ENCODE assay signal across 8 mouse cellular contexts in genomic region chr11:3832193-3832901, GRCm38 (mm10). TPM values are rescaled to one million over a fixed set of nuclear protein-coding genes. Genes with fewer than 3 reads are reported as not detected.
DNase-seq lines count a peak whose midpoint lies in the region; ATAC-seq lines count a peak whose summit lies in the region.
"Had no signal": no experiment of that assay in that cellular context is flagged by ENCODE, and none has a peak within 500 bp of the region (broad histone marks: within the 10 kb centered on the region; RNA-seq: fewer than 3 reads in every experiment).

No protein-coding gene starts in this region.

- no peak for ATAC-seq in hindbrain, embryonic 11.5 days (ENCODE audit: low FRiP score)
- no peak for ATAC-seq in hindbrain, embryonic 16.5 days
- ATAC-seq in megakaryocyte progenitor cell, adult 5-6 weeks (replicated peaks; ENCODE audit: poor library complexity) = 0 out of 2 replicates have a peak, but pooled peaks have one; percentile 55
- ATAC-seq in monocyte, adult 5-6 weeks (replicated peaks; ENCODE audit: insufficient number of reproducible peaks, low FRiP score, low TSS enrichment, poor library complexity, severe bottlenecking) = no peak

- no peaks in the 10 kb centered on the region for H3K9me3 ChIP-seq in hindbrain, embryonic 11.5 days (ENCODE audit: control insufficient read depth, low read length)
- H3K9me3 ChIP-seq in hindbrain, embryonic 16.5 days (ENCODE audit: control insufficient read depth, low read length) = 0 out of 2 replicates have a peak, but pooled peaks cover 2% of the 10 kb centered on the region

- no peaks in the 10 kb centered on the region for H3K27me3 ChIP-seq in hindbrain, embryonic 11.5 days (ENCODE audit: control insufficient read depth, insufficient read depth, low read length)
- no peaks in the 10 kb centered on the region for H3K27me3 ChIP-seq in hindbrain, embryonic 16.5 days (replicated peaks; ENCODE audit: control insufficient read depth, insufficient read depth, low read length)

- H3K27ac ChIP-seq in hindbrain, embryonic 11.5 days (ENCODE audit: low read depth, low read length) = no peak overlapping the region
- no peak overlapping the region for H3K27ac ChIP-seq in hindbrain, embryonic 16.5 days (ENCODE audit: low read depth, low read length)
- H3K27ac ChIP-seq: embryonic facial prominence, embryonic 13.5 days had no signal

- no peak overlapping the region for H3K4me3 ChIP-seq in hindbrain, embryonic 11.5 days (ENCODE audit: low read depth, low read length)
- no peak overlapping the region for H3K4me3 ChIP-seq in hindbrain, embryonic 16.5 days (ENCODE audit: low read length)
- H3K4me3 ChIP-seq: embryonic facial prominence, embryonic 13.5 days had no signal

- peak; percentile 28 for DNase-seq in hindbrain, embryonic 11.5 days (ENCODE audit: low spot score)
- peak; percentile 36 for DNase-seq in urinary bladder, postnatal 25 days (ENCODE audit: low spot score)
- no peak for DNase-seq in urinary bladder, adult 2 months (ENCODE audit: low spot score)
- peak; percentile 63 to 69 for DNase-seq in cerebellum, postnatal 36 days

- no peak overlapping the region for H3K4me2 ChIP-seq in hindbrain, embryonic 11.5 days (replicated peaks; ENCODE audit: low read depth, low read length)
- H3K4me2 ChIP-seq in hindbrain, embryonic 16.5 days (ENCODE audit: low read length) = no peak overlapping the region
- H3K4me2 ChIP-seq: embryonic facial prominence, embryonic 13.5 days had no signal

- no peaks in the 10 kb centered on the region for H3K4me1 ChIP-seq in hindbrain, embryonic 11.5 days (replicated peaks; ENCODE audit: control insufficient read depth, insufficient read depth, low read length)
- H3K4me1 ChIP-seq in hindbrain, embryonic 16.5 days (ENCODE audit: control insufficient read depth, insufficient read depth, low read depth, low read length) = no peaks in the 10 kb centered on the region; the same call in 1 of the 2 replicates

- no peak overlapping the region for H3K9ac ChIP-seq in hindbrain, embryonic 11.5 days (ENCODE audit: low read depth, low read length)
- no peak overlapping the region for H3K9ac ChIP-seq in hindbrain, embryonic 16.5 days (ENCODE audit: low read depth, low read length)
- H3K9ac ChIP-seq: embryonic facial prominence, embryonic 13.5 days had no signal

- no peaks in the 10 kb centered on the region for H3K36me3 ChIP-seq in hindbrain, embryonic 11.5 days (ENCODE audit: control insufficient read depth, insufficient read depth, low read length)
- no peaks in the 10 kb centered on the region for H3K36me3 ChIP-seq in hindbrain, embryonic 16.5 days (ENCODE audit: control insufficient read depth, insufficient read depth, low read length)
- H3K36me3 ChIP-seq: embryonic facial prominence, embryonic 13.5 days had no signal

- whole genome bisulfite sequencing in hindbrain, embryonic 11.5 days = 51% methylated on average over 6 of the region's 6 CpGs
- WGBS in hindbrain, embryonic 16.5 days = 51% methylated on average over 6 of the region's 6 CpGs

RNA-seq across cellular contexts. Expression of gene Osbp2, which starts 31.4 kb away (rescaled TPM):
- polyA plus RNA-seq in hindbrain, embryonic 11.5 days (2014; fragmentation: Nextera tagmentation; extraction: Ambion mirVana) = 1.5 and 1.8 TPM in 2 replicates
- polyA plus RNA-seq in hindbrain, embryonic 16.5 days (2015; fragmentation: Nextera tagmentation; extraction: Ambion mirVana) = 34.8 and 36.2 TPM in 2 replicates
- polyA plus RNA-seq in urinary bladder, adult 2 months (2012; rRNA removed) = 0.98 and 2.0 TPM in 2 replicates
- not detected in 2 replicates for total RNA-seq in megakaryocyte progenitor cell, adult 5-6 weeks (2015)
- not detected in 2 replicates for total RNA-seq in megakaryocyte progenitor cell, adult 5-6 weeks (2017)
- total RNA-seq in monocyte, adult 5-6 weeks (2017) = not detected in 3 replicates

Comparison
In these comparisons a context has a peak if more than half of its experiments do, and no peak if none do; other contexts are left out.
1. RNA of gene Osbp2, which starts 31.4 kb away (polyA plus RNA-seq): 34.8 to 36.2 TPM in hindbrain, embryonic 16.5 days; 1.5 to 1.8 TPM in hindbrain, embryonic 11.5 days and 0.98 to 2.0 TPM in urinary bladder, adult 2 months; every median in the first group is over 10 times any median in the second.